Mouse (Mus musculus): ENCODE data around the gene Gm7995. TPM values are rescaled to one million over a fixed set of nuclear protein-coding genes. Genes with fewer than 3 reads are reported as not detected.
"Not testable (repeated sequence)": the region's sequence is repeated elsewhere in the genome, so short reads cannot be mapped to it uniquely, and the experiment has no call there.

The Gm7995 gene
- not detected in 2 replicates for polyA plus RNA-seq (2014; fragmentation: Nextera tagmentation; extraction: Ambion mirVana)

DNA sequence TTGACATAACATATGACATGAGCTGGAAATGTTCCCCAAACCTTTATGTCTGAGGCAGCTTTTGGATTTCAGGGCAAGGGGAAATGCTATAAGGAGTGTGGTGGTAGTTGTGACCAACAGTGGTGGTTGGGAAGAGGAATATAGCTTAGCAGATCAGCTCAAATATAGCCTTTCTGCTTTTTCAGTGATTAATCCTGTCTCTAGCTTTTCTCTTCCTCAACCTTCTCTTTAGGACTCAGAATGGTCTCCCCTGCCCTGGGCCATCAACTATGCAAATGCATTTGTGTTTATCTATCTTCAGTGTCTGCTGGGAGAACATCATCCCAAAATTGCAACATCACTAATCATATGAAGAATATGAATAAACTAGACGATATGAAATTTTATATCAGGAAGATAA lies at the start of gene Gm7995:
Gene Gm7995, plus strand, starts transcription at position 301 of the 400 bp plus-strand sequence.
- not testable (repeated sequence) for H3K27me3 ChIP-seq (ENCODE audit: control insufficient read depth, insufficient read depth, low read length); H3K9ac ChIP-seq (ENCODE audit: low read length); H3K9me3 ChIP-seq (ENCODE audit: control insufficient read depth, low read length); ATAC-seq (ENCODE audit: low FRiP score); H3K27ac ChIP-seq (ENCODE audit: low read depth, low read length); H3K4me3 ChIP-seq (ENCODE audit: low read depth, low read length); H3K4me1 ChIP-seq (ENCODE audit: control insufficient read depth, insufficient read depth, low read length); H3K36me3 ChIP-seq (ENCODE audit: control insufficient read depth, insufficient read depth, low read length); DNase-seq (ENCODE audit: low spot score, missing footprints); H3K4me2 ChIP-seq
- no CpG with 5 or more reads among the region's 1 CpGs for WGBS

DNA sequence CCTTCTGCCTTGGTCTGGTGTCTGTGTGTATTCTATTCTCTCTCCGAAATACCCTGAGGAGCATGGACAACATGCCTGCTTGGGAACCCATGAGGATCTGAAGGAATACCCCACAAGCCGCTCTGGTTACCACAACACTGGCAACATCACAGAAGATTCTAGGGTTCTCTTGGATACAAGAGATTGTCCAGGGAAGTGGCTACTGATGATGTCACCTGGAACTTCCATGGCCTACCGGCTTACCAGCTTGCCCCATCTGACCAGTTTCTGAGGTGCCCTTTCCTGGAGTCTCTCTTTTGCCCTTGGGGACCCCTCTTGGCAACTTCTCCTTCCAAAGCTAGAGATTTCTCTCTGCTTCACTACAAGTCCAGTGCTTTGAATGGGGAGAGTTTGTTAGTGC lies 12.8 kb upstream of the Gm7995 start, which contains the start of gene Gm9611:
Gene Gm9611, minus strand, starts transcription at position 101 of the 400 bp plus-strand sequence.
- not testable (repeated sequence) for H3K4me2 ChIP-seq; H3K9me3 ChIP-seq (ENCODE audit: control insufficient read depth, low read length); H3K27ac ChIP-seq (ENCODE audit: low read depth, low read length); H3K27me3 ChIP-seq (ENCODE audit: control insufficient read depth, insufficient read depth, low read length); H3K9ac ChIP-seq (ENCODE audit: low read length); H3K4me1 ChIP-seq (ENCODE audit: control insufficient read depth, insufficient read depth, low read length); H3K4me3 ChIP-seq (ENCODE audit: low read depth, low read length); DNase-seq (ENCODE audit: low spot score, missing footprints); H3K36me3 ChIP-seq (ENCODE audit: control insufficient read depth, insufficient read depth, low read length); ATAC-seq (ENCODE audit: low FRiP score)
- WGBS, result no CpG with 5 or more reads among the region's 3 CpGs

Small RNA genes lying within 50 kb of the gene (microRNA-seq; reads per million reads assigned to microRNA genes)
- gene Gm25208, result not detected
- not detected for gene Gm25892

Other genes with a start within 250 kb of the Gm7995 start
- not detected in 2 replicates for gene Gm7951, start 192.8 kb upstream of the Gm7995 start, polyA plus RNA-seq (2014; fragmentation: Nextera tagmentation; extraction: Ambion mirVana)
- gene Gm17027, start 147.6 kb upstream of the Gm7995 start, polyA plus RNA-seq (2014; fragmentation: Nextera tagmentation; extraction: Ambion mirVana), result not detected in 2 replicates
- not detected in 2 replicates for gene Gm3573, start 119.4 kb upstream of the Gm7995 start, polyA plus RNA-seq (2014; fragmentation: Nextera tagmentation; extraction: Ambion mirVana)
- not detected in 2 replicates for gene Gm17026, start 50.2 kb upstream of the Gm7995 start, polyA plus RNA-seq (2014; fragmentation: Nextera tagmentation; extraction: Ambion mirVana)
- gene Gm9611, start 12.9 kb upstream of the Gm7995 start, polyA plus RNA-seq (2014; fragmentation: Nextera tagmentation; extraction: Ambion mirVana), result not detected in 2 replicates
- gene Gm8005, start 129.5 kb downstream of the Gm7995 start, polyA plus RNA-seq (2014; fragmentation: Nextera tagmentation; extraction: Ambion mirVana), result not detected in 2 replicates
- not detected in 2 replicates for gene Gm8011, start 153.7 kb downstream of the Gm7995 start, polyA plus RNA-seq (2014; fragmentation: Nextera tagmentation; extraction: Ambion mirVana)
- not detected in 2 replicates for gene Gm8020, start 192.1 kb downstream of the Gm7995 start, polyA plus RNA-seq (2014; fragmentation: Nextera tagmentation; extraction: Ambion mirVana)
- gene Gm8024, start 214.1 kb downstream of the Gm7995 start, polyA plus RNA-seq (2014; fragmentation: Nextera tagmentation; extraction: Ambion mirVana), result not detected in 2 replicates

Data from midbrain, embryonic 11.5 days (tissue).